Mouse (Mus musculus): Measurements from ENCODE around the gene Ddx28.
"Not testable (repeated sequence)": the region's sequence is repeated elsewhere in the genome, so short reads cannot be mapped to it uniquely, and the experiment has no call there.

Gene Ddx28

DNA sequence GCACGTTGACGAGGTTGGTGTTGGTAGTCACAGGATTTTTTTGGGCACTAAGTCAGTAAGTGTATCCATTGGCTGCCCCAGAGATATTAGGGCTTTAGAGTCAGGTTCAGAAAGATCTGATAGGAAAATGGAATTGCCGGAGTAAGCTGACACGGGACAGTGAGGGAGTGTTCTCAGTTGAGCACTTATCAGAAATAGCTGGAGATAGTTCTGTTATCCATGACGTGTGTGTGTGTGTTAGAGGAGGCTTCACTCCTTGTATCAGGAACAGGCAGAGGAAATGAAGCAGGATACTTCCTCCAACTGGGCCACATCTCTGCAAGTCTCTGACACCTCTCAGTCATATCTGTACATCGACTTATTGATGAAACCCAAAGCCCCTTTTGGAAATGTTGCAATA lies 4.6 kb upstream of the Ddx28 start:
- ATAC-seq (ENCODE audit: low TSS enrichment) = no peak

- ATAC-seq (ENCODE audit: low TSS enrichment) = not testable (repeated sequence)
These were observed 521 bp upstream of the Ddx28 start for GRCm38 (mm10) chr8:106012203-106012602.

DNA sequence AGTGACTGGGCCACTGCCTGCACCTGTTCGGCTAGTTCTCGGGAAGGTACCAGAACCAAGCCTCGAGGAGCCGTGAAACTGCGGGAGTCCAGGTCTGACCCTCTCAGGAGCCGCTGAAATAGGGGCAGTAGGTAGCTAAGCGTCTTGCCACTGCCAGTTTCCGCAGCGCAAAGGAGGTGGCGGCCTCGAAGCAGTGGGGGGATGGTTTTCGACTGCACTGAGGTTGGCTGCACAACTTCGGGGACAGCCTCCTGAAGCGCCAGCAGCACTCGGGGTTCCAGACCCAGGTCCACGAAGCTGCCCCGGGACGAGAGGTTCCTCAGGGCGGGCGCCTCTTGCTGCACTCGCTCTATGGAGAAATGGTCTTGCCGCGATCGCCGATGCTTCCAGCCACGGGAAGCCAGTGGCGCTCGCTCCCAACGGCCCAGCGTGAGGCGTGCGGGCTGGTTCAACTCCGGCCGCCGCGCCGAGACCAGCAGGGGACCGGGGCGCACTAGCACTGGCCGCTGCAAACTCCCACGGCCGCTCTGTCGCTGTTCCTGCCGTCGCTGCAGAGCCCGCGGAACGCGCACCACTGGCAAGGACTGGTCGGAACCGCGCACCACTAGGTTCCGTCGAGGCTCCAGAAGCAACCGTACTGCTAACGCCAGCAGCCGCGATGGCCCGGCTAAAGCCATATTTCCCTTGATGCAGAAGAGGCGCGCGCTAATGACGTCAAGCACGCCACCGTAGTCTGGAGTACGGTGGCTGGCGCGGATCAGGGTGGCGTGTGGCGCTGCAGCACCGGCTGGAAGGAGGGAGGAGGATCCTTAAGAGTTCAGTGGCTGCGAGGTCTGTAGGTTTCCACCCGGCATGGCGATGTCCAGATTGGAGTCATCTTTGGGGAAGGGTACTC lies 687 bp downstream of the Ddx28 start:
- peak; percentile 98 for ATAC-seq (ENCODE audit: low TSS enrichment)

GRCm38 (mm10) chr8:106007891-106008290 lies 3.8 kb downstream of the Ddx28 start:
- not testable (repeated sequence) for ATAC-seq (ENCODE audit: low TSS enrichment)

GRCm38 (mm10) chr8:106007135-106007534 lies 4.5 kb downstream of the Ddx28 start:
- ATAC-seq (ENCODE audit: low TSS enrichment) = no peak

DNA sequence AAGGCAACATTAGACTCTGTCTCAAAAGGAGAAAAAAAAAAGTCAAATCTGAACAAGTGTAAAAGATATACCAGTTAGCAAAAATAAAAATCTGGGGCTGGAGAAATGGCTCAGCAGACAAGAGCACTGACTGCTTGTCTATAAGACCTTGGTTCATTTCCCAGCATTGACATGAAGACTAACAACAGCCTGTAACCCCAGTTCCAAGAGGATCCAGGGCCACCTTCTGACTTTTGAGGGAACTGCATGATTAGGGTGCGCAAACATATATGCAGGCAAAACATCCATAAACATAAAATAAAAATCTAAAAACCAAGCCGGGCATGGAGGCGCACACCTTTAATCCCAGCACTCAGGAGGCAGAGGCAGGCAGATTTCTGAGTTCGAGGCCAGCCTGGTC lies 5.3 kb downstream of the Ddx28 start:
- ATAC-seq (ENCODE audit: low TSS enrichment) = no peak

- ATAC-seq (ENCODE audit: low TSS enrichment) = no peak
These were observed 5.8 kb downstream of the Ddx28 start, which contains the start of gene Dpep2nb for GRCm38 (mm10) chr8:106005875-106006274. Gene Dpep2nb, minus strand, starts transcription at chr8:106005975.

GRCm38 (mm10) chr8:106004538-106005207 lies 7.0 kb downstream of the Ddx28 start:
- ATAC-seq (ENCODE audit: low TSS enrichment) = no peak

DNA sequence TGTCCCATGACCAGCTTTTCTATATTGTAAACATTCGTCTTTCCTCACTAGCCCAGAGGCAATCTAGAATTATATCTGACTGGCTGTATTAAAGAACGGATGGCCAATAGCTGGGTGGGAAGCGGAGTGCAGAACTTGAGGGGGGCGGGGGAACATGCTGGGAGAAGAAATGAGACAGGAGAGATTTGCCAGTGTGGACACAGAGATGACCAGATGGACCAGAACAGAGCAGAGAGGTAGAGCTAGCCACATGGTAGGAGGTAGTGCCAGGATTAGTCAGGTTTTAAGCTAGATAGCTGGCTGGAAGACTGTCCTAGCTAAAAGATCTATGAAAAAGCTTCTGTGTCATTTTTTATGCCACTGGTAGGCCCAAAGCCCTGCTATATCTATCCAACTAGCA lies 9.8 kb downstream of the Ddx28 start:
- no peak for ATAC-seq (ENCODE audit: low TSS enrichment)

GRCm38 (mm10) chr8:105998971-105999370 lies 12.7 kb downstream of the Ddx28 start:
- no peak for ATAC-seq (ENCODE audit: low TSS enrichment)

DNA sequence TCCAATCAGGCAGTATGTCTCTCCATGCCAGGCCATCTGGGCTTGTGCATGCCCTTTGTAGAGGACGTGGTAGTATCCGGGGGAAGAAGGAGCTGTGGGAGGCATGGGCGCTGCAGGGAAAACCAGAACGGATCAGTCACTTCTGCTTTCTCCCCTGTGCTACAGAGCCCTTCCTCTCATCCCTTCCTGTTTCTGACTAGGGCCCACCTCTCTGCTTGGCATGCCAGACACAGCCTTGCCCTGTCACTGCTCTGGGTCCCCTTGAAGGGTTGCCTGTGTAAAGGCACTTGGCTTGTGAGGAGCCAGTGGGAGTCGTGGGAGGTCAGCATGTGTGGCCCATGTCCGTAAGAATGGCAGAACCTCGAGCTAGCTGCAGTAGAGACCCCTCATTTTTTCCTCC lies 15.3 kb downstream of the Ddx28 start:
- ATAC-seq (ENCODE audit: low TSS enrichment) = no peak

- no peak for ATAC-seq (ENCODE audit: low TSS enrichment)
These were observed 18.5 kb downstream of the Ddx28 start for GRCm38 (mm10) chr8:105993226-105993625.

GRCm38 (mm10) chr8:105992499-105992898 lies 19.2 kb downstream of the Ddx28 start:
- no peak for ATAC-seq (ENCODE audit: low TSS enrichment)

- no peak for ATAC-seq (ENCODE audit: low TSS enrichment)
These were observed 20.1 kb downstream of the Ddx28 start for GRCm38 (mm10) chr8:105991546-105991945.

- peak; percentile 88 for ATAC-seq (ENCODE audit: low TSS enrichment)
These were observed 20.8 kb downstream of the Ddx28 start, which contains the start of gene Dus2 for GRCm38 (mm10) chr8:105990856-105991387. Gene Dus2, plus strand, starts transcription at chr8:105991337.

GRCm38 (mm10) chr8:105988546-105988945 lies 23.1 kb downstream of the Ddx28 start:
- no peak for ATAC-seq (ENCODE audit: low TSS enrichment)

GRCm38 (mm10) chr8:105983406-105983805 lies 28.3 kb downstream of the Ddx28 start:
- not testable (repeated sequence) for ATAC-seq (ENCODE audit: low TSS enrichment)

- ATAC-seq (ENCODE audit: low TSS enrichment) = no peak
These were observed 30.5 kb downstream of the Ddx28 start for GRCm38 (mm10) chr8:105981146-105981545.

- no peak for ATAC-seq (ENCODE audit: low TSS enrichment)
These were observed 32.4 kb downstream of the Ddx28 start, which contains the start of gene Dpep3 for GRCm38 (mm10) chr8:105979325-105979724. Gene Dpep3, minus strand, starts transcription at chr8:105979429.

DNA sequence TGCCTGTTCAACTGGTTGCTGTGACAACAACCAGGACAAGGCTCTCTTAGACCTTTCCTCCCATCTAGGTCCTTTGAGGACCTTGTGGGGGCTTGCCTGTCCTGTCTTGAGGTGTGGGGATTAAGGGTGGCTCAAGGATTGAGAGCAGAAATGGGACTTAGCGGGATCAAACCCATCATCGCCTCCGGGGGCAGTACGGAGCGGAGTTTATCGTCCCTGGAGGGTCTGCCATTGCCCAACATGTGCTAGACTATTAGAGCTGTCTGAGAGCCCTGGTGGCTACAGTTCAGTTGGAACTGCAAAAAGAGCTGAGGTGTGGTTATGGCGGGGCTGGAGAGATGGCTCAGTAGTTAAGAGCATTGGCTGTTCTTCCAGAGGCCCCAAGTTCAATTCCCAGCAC lies 36.3 kb downstream of the Ddx28 start:
- ATAC-seq (ENCODE audit: low TSS enrichment) = no peak

GRCm38 (mm10) chr8:105971019-105971720 lies 40.5 kb downstream of the Ddx28 start:
- no peak for ATAC-seq (ENCODE audit: low TSS enrichment)

GRCm38 (mm10) chr8:105969367-105969766 lies 42.3 kb downstream of the Ddx28 start:
- ATAC-seq (ENCODE audit: low TSS enrichment) = no peak

Measured in frontal cortex, adult (tissue).